Mouse (Mus musculus): ENCODE results near the gene Ccdc61.

The Ccdc61 gene

GRCm38 (mm10) chr7:18910241-18910831 is at the start of gene Ccdc61:
Ccdc61 (minus strand) TSS chr7:18910415.
- DNase-seq, result peak; percentile 100

DNA sequence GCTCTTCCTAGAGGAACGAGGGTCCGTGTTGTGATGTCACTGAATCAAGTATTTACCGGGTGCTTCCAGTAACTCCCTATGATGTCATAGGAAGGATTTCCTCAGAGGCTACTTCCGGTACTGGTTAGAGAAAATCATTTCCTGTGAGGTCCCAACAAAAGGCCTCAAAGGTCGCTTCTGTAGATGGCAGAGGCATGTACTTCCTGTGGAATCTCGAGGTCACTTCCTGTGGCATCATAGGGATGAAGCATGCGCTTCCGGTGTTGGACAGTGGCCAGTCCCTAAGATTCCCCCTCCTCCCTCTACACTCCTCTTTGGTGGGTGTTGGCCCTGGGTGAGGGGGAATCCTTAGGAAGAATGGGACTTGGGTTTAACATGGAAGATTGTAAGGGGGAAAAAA is 49.2 kb upstream of the Ccdc61 start:
- DNase-seq, result peak; percentile 98

GRCm38 (mm10) chr7:18958384-18958766 is 48.2 kb upstream of the Ccdc61 start:
- DNase-seq, result peak; percentile 92

GRCm38 (mm10) chr7:18957569-18958383 is 47.6 kb upstream of the Ccdc61 start:
- peak; percentile 97 for DNase-seq

GRCm38 (mm10) chr7:18951397-18951796 is 41.2 kb upstream of the Ccdc61 start:
- no peak for DNase-seq

DNA sequence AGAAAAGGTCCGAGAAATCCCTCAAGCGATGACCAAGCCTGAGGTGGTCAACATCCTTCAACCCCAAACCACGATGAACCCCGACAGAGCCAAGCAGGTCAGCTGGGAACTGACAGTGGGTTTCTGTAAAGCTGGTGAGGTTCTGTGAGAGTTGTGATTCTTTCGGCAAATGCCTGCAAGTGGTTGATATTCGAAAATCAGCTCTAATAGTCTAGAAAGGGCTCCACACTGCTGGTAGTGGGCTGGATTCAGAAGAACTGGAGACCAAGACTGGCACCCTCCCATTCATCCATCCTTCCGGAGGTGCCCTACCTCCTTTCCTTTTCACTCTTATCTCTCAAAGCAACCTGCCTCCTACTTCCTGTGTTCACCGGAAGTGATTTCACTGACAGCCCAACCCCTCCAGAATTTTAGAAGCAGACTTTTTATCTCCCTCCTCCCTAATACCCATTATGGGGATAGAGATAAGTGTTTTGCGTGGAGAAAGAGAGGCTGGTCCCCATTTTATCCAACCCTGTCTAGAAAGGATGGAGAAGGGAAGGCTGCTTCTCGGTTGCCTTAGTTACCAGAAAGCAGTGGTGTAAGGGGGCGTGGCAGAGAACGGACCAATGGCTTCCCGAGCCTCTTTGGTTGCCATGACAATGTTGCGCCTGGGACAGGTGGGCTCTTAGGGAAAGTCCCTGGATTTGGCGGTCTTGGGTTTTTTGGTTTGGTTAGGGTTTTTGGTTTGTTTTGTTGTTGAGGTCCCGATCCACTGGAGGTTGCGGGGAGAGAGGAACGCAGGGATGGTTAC is 40.5 kb upstream of the Ccdc61 start:
- DNase-seq, result no peak

DNA sequence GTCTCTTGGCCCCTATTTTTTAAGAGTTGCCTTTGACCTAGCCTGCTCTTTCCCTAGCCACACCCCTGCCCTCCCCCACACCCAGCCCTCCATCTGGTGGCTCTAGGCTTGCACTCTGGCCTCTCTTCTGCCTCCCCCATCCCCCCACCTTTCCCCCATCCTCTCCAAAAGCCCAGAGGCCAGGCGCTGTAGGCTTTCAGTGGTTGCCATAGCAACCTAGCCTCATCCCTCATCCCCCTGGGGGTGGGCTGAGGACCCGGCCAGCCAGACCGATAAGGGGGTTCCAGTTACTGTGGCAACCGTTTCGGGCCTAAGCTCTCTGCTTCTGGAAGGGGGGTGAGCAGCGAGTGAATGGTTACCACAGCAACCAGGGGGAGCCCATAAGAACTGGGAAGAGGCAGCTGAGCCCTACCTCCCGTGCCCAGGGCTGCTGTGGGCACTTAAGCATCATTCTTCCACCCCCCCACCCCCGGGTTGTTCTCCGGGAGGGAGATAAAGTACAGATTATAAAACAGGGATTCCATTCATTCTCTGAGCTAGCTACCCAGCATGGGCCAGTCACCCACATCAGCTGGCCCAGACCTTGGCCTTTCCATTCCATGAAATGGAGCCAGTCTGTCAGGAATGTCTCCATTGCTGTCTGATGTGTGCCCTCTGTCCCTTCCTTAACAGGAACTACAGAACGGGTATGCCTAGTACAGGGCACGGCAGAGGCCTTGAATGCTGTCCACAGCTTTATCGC is 39.7 kb upstream of the Ccdc61 start:
- DNase-seq, result peak; percentile 93

DNA sequence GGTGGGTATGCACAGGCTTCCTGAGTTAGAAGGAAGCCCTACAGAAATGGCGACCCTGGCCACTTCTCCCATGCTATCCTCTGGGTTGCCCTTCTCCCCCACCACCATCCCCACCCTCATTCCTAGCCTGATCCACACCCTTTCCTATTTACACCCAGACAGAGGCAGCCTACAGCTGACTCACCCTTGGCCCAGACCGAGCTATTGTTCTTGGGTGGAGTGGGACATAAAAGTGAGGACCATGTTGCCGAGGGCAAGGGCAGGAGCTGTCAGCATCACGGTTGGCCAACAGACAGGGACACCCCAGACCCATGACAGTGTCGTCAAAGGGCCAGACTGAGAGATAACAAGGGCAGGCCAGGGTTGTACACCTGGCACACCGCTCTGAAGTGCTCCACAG is 37.9 kb upstream of the Ccdc61 start:
- peak; percentile 99 for DNase-seq

DNA sequence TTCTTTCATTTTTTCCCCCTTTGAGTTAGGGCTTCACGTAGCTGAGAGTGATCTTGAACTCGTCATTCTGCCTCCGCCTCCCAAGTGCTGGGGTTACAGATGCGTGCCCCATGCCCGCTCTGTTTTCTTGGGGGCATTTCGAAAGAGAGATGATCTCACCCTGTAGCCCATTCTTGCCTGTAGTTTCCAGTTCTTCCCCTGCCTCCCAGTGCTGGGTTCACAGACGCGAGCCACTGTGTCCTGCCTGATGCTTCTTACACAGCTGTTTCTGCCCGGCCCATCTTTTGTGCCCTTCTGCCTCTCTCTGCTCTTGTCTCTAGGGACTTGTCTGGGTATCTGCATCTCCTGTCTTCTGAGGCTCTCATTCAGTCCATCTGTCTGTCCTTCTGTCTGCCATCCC is 32.6 kb upstream of the Ccdc61 start:
- DNase-seq, result no peak

DNA sequence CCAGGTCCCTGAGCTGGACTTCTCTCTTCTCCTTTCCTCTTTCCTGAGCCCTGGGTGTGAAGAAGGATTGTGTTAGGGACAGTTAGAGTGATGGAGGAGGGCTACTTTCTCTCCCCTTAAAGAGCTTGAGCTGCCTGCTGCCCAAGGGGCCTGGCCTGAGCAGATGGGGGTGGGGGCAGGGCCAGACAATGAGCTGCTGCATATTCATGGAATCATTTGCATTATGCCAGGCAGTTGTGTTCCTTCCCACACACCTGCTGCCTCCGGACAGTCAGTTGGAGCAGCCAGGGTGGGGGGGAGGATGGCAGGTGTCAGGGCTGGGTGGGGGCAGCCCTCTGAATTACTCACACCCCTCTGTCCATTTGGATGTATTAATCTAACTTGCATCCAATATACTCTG is 32.2 kb upstream of the Ccdc61 start:
- DNase-seq, result no peak

- peak; percentile 98 for DNase-seq
These were observed 17.5 kb upstream of the Ccdc61 start for GRCm38 (mm10) chr7:18927759-18928158.

- no peak for DNase-seq
These were observed 16.7 kb upstream of the Ccdc61 start for GRCm38 (mm10) chr7:18926911-18927310.

- DNase-seq, result peak; percentile 99
These were observed 16.0 kb upstream of the Ccdc61 start for GRCm38 (mm10) chr7:18926041-18926790.

DNA sequence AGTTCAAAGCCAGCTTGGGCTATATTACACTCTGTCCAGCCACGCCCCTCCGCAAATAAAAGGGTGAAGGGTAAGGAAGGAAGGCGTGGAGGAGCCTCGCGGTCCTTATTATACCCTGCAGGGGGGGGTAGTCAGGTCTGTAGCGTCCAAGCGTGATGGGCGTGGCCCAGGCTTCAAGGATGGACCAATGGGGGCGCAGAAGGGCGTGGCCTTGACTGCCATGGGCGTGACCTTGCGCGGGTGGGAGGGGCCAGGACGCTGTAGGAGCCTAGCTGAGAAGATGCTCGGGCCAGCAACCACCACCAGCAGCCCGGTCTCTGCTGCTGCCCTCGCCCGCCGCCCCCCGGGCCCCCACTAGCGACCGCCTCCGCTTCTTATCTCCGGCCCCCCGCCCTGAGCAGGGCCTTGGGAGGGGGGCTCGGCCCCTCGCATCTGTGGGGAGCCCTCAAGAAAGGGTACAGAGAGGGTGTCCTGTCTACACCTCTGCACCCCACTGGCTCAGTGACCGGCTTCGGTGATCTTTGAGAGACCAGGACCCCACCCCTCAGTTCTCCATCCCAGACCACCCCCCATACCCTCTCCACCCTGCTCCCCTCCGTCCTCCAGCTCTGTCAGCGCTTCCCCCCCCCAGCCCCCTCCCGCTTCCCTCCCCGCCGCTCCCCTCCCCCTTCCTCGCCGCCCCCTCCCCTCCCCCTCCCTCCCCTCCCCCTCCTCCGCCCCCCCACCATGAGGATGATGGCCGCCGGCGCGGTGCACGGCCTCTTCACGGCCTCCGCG is 15.1 kb upstream of the Ccdc61 start, which contains the start of gene Nova2:
Gene Nova2, plus strand, starts transcription at position 727 of the 777 bp plus-strand sequence.
- DNase-seq, result peak; percentile 100

GRCm38 (mm10) chr7:18924321-18924720 is 14.1 kb upstream of the Ccdc61 start:
- no peak for DNase-seq

DNA sequence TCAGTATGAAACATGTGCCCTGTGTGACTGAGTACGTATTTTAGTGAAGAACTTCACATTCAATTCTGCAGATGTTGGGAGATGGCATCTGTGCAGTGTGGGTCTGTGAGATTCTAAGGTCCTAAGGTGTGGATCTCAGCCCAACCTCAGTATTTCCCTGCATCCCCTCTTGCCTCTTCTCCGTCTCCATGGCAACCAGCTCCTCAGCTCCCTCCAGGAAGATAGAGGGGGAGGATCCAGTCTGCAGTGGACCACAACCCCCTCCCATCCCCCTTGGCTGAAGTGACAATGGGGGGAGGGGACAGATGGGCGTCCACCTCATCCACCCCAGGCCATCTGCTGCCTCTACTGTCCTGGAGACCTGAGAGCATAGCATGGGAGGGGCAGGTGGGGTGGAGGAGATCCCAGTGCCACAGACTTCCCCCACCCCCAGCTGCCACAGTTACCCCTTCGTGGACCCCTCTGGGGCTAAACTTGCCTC is 13.5 kb upstream of the Ccdc61 start:
- no peak for DNase-seq

GRCm38 (mm10) chr7:18923267-18923666 is 13.1 kb upstream of the Ccdc61 start:
- no peak for DNase-seq

GRCm38 (mm10) chr7:18922807-18923206 is 12.6 kb upstream of the Ccdc61 start:
- no peak for DNase-seq

- peak; percentile 99 for DNase-seq
These were observed 10.9 kb upstream of the Ccdc61 start for GRCm38 (mm10) chr7:18921069-18921468.

GRCm38 (mm10) chr7:18917931-18918330 is 7.7 kb upstream of the Ccdc61 start:
- peak; percentile 93 for DNase-seq

GRCm38 (mm10) chr7:18916254-18916653 is 6.0 kb upstream of the Ccdc61 start:
- no peak for DNase-seq

Measured in heart, adult 11 months (tissue).